Mouse (Mus musculus) forebrain, embryonic 15.5 days (tissue): ENCODE measurements at regions not wholly inside any gene's neighbourhood (a gene's known extent, or its start where the extent isn't known, plus 50 kb on each side); places are given as distances from the start of the nearest gene placed in this dataset.
A peak's percentile ranks its signal among the peaks of the same experiment; 100 is the strongest.

Source experiments
- ATAC-seq: fragments of 200-750 bp; cut with Nextera tagmentation; replicated peaks from 2 replicates; pipeline ENCODE4 v1.8.0; 2017; ENCODE audit warnings: mild to moderate bottlenecking, moderate TSS enrichment, moderate library complexity
- H3K27ac ChIP-seq: fragments of 300-500 bp; sonication (generic); replicated peaks from 2 replicates; pipeline ENCODE4 v1.5.1; 2015; ENCODE audit warnings: mild to moderate bottlenecking, inconsistent platforms
- H3K27me3 ChIP-seq: fragments of 300-500 bp; sonication (generic); 2 replicates; pipeline ENCODE4 v1.6.1; 2015; ENCODE audit warnings: inconsistent platforms
- H3K36me3 ChIP-seq: fragments of 300-500 bp; sonication (generic); 2 replicates; pipeline ENCODE4 v1.6.1; 2015; ENCODE audit warnings: mild to moderate bottlenecking, inconsistent platforms
- H3K4me1 ChIP-seq: fragments of 300-500 bp; sonication (generic); 2 replicates; pipeline ENCODE4 v1.6.1; 2015; ENCODE audit warnings: inconsistent platforms
- H3K4me2 ChIP-seq: fragments of 300-500 bp; sonication (generic); replicated peaks from 2 replicates; pipeline ENCODE4 v1.6.1; 2015; ENCODE audit warnings: mild to moderate bottlenecking, inconsistent platforms
- H3K4me3 ChIP-seq: fragments of 300-500 bp; sonication (generic); 2 replicates; pipeline ENCODE4 v1.5.1; 2015; ENCODE audit warnings: mild to moderate bottlenecking, inconsistent platforms
- H3K9ac ChIP-seq: fragments of 300-500 bp; sonication (generic); replicated peaks from 2 replicates; pipeline ENCODE4 v1.6.1; 2015; ENCODE audit warnings: mild to moderate bottlenecking, inconsistent platforms
- H3K9me3 ChIP-seq: fragments of 300-500 bp; sonication (generic); 2 replicates; pipeline ENCODE4 v1.6.1; 2016; ENCODE audit warnings: inconsistent platforms
- WGBS: fragments of 180-500 bp; shearing (Covaris S2); methylation state at CpG from one replicate; pipeline ENCODE4 v1.1.7; 2015; ENCODE audit warnings: mixed read lengths; 5-methylcytosine and 5-hydroxymethylcytosine counted together

- peak overlapping the region; percentile 52; the same call in 1 of the 2 replicates for H3K27ac ChIP-seq
- H3K4me3 ChIP-seq: no peak overlapping the region
- peaks cover 16% of the 10 kb centered on the region for H3K4me1 ChIP-seq
- H3K9me3 ChIP-seq: no peaks in the 10 kb centered on the region
- peak; percentile 51; the same call in 1 of the 2 replicates for ATAC-seq
- no peaks in the 10 kb centered on the region for H3K36me3 ChIP-seq
- no peak overlapping the region for H3K4me2 ChIP-seq
- WGBS: 34% methylated on average over 8 of the region's 8 CpGs
- H3K27me3 ChIP-seq: no peaks in the 10 kb centered on the region
- no peak overlapping the region for H3K9ac ChIP-seq
Measured at GRCm38 (mm10) chr1:169313241-169313640, 218.0 kb downstream of the Nuf2 start.

GRCm38 (mm10) chr1:169283440-169283839 is 247.8 kb downstream of the Nuf2 start:
- H3K9ac ChIP-seq: no peak overlapping the region
- 66% methylated on average over 5 of the region's 5 CpGs for WGBS
- H3K4me1 ChIP-seq: no peaks in the 10 kb centered on the region
- H3K4me2 ChIP-seq: no peak overlapping the region
- H3K36me3 ChIP-seq: no peaks in the 10 kb centered on the region
- no peaks in the 10 kb centered on the region for H3K27me3 ChIP-seq
- H3K27ac ChIP-seq: no peak overlapping the region
- H3K9me3 ChIP-seq: no peaks in the 10 kb centered on the region
- peak; percentile 69 for ATAC-seq
- no peak overlapping the region for H3K4me3 ChIP-seq

- WGBS: 76% methylated on average over 4 of the region's 4 CpGs
- Histone ChIP-seq H3K9ac (no peak overlapping the region), H3K27me3 (no peaks in the 10 kb centered on the region), H3K27ac (no peak overlapping the region), H3K4me2 (no peak overlapping the region), H3K9me3 (no peaks in the 10 kb centered on the region), H3K4me1 (no peaks in the 10 kb centered on the region), H3K4me3 (no peak overlapping the region), H3K36me3 (no peaks in the 10 kb centered on the region)
- no peak for ATAC-seq
Measured at GRCm38 (mm10) chr1:169270750-169271149, 260.5 kb downstream of the Nuf2 start.

GRCm38 (mm10) chr1:169263984-169264660 is 267.1 kb downstream of the Nuf2 start:
- 84% methylated on average over 5 of the region's 5 CpGs for WGBS
- Histone ChIP-seq H3K9ac (no peak overlapping the region), H3K4me2 (no peak overlapping the region), H3K27me3 (no peaks in the 10 kb centered on the region), H3K4me1 (peaks cover 19% of the 10 kb centered on the region), H3K4me3 (no peak overlapping the region), H3K36me3 (no peaks in the 10 kb centered on the region), H3K9me3 (no peaks in the 10 kb centered on the region), H3K27ac (no peak overlapping the region)
- ATAC-seq: no peak

DNA sequence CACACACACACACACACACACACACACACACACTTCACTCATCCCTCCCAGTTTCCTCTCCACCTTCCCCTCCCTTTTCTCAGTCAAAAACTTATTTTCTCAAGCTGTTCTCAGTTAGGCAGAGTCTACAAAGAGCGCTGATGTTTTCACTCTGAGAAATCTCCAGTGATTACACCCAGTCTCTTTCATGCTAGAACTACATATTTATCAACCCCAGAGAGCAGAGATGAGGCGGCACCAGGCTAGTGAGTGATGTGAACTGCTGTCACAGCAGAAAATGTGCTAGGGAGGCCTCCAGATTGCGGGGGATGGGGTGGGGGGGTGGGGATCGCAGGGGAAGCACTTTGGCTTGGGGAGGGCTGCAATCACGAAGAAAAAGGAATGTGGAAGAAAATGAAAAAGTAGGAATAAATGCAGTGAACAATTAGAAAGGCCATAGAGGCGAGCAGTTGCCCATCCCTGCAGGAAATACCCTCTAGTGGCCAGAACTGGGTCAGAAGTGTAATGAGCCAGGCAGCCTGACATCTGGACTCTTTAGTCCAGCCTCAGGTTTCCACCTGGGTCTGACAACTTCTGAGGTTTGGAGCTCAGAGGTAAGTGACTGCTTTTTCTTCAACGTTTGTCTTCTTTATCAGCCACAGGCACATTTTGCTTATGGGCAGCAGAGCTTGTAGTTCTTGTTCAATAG is 276.9 kb downstream of the Nuf2 start:
- Histone ChIP-seq H3K9ac (no peak overlapping the region), H3K4me1 (peaks cover 13% of the 10 kb centered on the region), H3K27me3 (no peaks in the 10 kb centered on the region), H3K4me3 (no peak overlapping the region), H3K9me3 (no peaks in the 10 kb centered on the region), H3K4me2 (no peak overlapping the region), H3K36me3 (no peaks in the 10 kb centered on the region), H3K27ac (no peak overlapping the region)
- ATAC-seq: peak; percentile 64; the same call in 1 of the 2 replicates
- WGBS: 50% methylated on average over 7 of the region's 7 CpGs

GRCm38 (mm10) chr1:169252189-169252588 is 279.1 kb downstream of the Nuf2 start:
- no peaks in the 10 kb centered on the region for H3K36me3 ChIP-seq
- 31% methylated on average over 2 of the region's 2 CpGs for WGBS
- H3K4me3 ChIP-seq: no peak overlapping the region
- no peaks in the 10 kb centered on the region for H3K27me3 ChIP-seq
- H3K9me3 ChIP-seq: no peaks in the 10 kb centered on the region
- H3K27ac ChIP-seq: no peak overlapping the region
- no peak overlapping the region for H3K9ac ChIP-seq
- H3K4me2 ChIP-seq: no peak overlapping the region
- H3K4me1 ChIP-seq: peaks cover 11% of the 10 kb centered on the region
- peak; percentile 72 for ATAC-seq

GRCm38 (mm10) chr1:169249021-169249420 is 282.2 kb downstream of the Nuf2 start:
- no peak for ATAC-seq
- Histone ChIP-seq H3K4me2 (no peak overlapping the region), H3K27ac (no peak overlapping the region), H3K36me3 (no peaks in the 10 kb centered on the region), H3K4me3 (no peak overlapping the region), H3K9me3 (no peaks in the 10 kb centered on the region), H3K4me1 (peaks cover 8% of the 10 kb centered on the region), H3K27me3 (no peaks in the 10 kb centered on the region), H3K9ac (no peak overlapping the region)
- WGBS: 81% methylated on average over 7 of the region's 7 CpGs

DNA sequence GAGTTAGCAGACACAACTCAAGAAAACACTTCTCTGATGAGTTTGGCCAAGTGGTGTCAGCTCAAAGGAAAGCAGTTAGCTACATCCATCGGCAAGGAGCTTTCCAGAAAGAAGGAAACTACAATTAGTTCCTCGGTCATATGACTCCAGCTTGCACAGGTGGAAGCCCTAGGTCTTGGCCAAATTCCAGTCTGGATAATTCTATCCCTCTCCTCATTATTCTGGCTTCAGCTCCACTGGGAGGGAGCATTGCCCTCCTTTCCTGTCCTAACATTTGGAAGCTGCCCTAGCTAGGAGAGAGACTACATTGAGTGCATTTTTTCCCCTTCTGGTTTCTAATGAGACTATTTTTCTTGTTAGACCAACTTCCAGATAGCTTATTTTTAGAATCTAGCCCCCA is 290.9 kb downstream of the Nuf2 start:
- no peaks in the 10 kb centered on the region for H3K27me3 ChIP-seq
- H3K9ac ChIP-seq: no peak overlapping the region
- no peak overlapping the region for H3K4me3 ChIP-seq
- 80% methylated on average over 2 of the region's 2 CpGs for WGBS
- no peaks in the 10 kb centered on the region for H3K4me1 ChIP-seq
- no peaks in the 10 kb centered on the region for H3K9me3 ChIP-seq
- H3K27ac ChIP-seq: no peak overlapping the region
- no peaks in the 10 kb centered on the region for H3K36me3 ChIP-seq
- H3K4me2 ChIP-seq: no peak overlapping the region
- ATAC-seq: no peak

DNA sequence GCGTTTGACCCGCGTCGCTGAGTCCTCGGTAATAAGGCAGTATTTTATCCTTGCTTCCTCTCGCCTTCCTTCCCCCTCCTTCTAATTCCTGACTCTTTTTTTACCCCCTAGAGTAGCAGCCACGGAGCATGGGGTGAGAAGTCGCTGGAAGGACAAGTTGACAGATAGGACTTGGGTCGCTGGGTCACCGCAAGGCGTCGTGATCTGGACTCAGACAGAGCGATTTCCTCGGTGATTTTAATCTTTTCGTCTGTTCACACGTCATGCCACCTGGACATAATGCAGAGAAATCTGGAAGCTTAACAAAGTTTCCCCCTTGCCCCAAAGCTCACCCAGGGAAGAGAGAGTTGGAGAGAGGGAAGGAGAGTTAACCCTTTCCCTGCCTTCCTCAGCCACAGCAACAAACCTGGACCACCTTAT is 292.6 kb downstream of the Nuf2 start:
- Histone ChIP-seq H3K36me3 (no peaks in the 10 kb centered on the region), H3K4me1 (no peaks in the 10 kb centered on the region), H3K27me3 (no peaks in the 10 kb centered on the region), H3K4me3 (no peak overlapping the region), H3K9ac (no peak overlapping the region), H3K4me2 (no peak overlapping the region), H3K9me3 (no peaks in the 10 kb centered on the region), H3K27ac (no peak overlapping the region)
- ATAC-seq: no peak
- 59% methylated on average over 16 of the region's 16 CpGs for WGBS

- no peaks in the 10 kb centered on the region for H3K27me3 ChIP-seq
- no peaks in the 10 kb centered on the region for H3K4me1 ChIP-seq
- H3K27ac ChIP-seq: no peak overlapping the region
- no peak overlapping the region for H3K9ac ChIP-seq
- 24% methylated on average over 2 of the region's 2 CpGs for WGBS
- H3K36me3 ChIP-seq: no peaks in the 10 kb centered on the region
- ATAC-seq: no peak
- no peak overlapping the region for H3K4me3 ChIP-seq
- no peaks in the 10 kb centered on the region for H3K9me3 ChIP-seq
- no peak overlapping the region for H3K4me2 ChIP-seq
Measured at GRCm38 (mm10) chr1:169235276-169235681, 296.0 kb downstream of the Nuf2 start.

DNA sequence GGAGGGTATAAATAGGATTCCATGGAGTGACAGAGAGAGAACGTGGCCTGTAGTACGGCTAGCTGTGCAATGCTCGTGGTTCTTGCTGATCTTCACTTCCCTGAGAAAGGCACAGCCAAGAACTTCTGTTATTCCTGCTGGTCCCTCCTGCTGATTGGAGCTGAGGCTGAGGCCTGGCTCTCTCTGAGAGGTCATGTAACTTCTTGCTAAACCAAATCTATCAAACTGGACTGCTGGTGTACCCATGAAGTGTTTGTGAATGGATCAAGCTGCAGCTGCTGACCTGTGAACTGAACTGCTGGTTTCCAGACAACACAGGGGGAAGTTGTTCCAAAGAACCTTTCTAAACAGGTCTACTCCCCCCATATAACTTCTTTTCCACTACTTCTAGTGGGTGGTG is 297.9 kb downstream of the Nuf2 start:
- Histone ChIP-seq H3K36me3 (no peaks in the 10 kb centered on the region), H3K4me1 (no peaks in the 10 kb centered on the region), H3K27ac (no peak overlapping the region), H3K27me3 (no peaks in the 10 kb centered on the region), H3K4me2 (no peak overlapping the region), H3K9ac (no peak overlapping the region), H3K4me3 (no peak overlapping the region), H3K9me3 (no peaks in the 10 kb centered on the region)
- ATAC-seq: no peak
- 82% methylated on average over 3 of the region's 3 CpGs for WGBS

GRCm38 (mm10) chr1:169230097-169230496 is 301.2 kb downstream of the Nuf2 start:
- Histone ChIP-seq H3K27ac (no peak overlapping the region), H3K9me3 (no peaks in the 10 kb centered on the region), H3K27me3 (no peaks in the 10 kb centered on the region), H3K4me2 (no peak overlapping the region), H3K9ac (no peak overlapping the region), H3K4me1 (no peaks in the 10 kb centered on the region), H3K4me3 (no peak overlapping the region), H3K36me3 (no peaks in the 10 kb centered on the region)
- ATAC-seq: no peak
- 66% methylated on average over 4 of the region's 4 CpGs for WGBS
